Mouse (Mus musculus) intestine, embryonic 16.5 days (tissue): ENCODE measurements around the gene Gm5426. TPM values are rescaled to one million over a fixed set of nuclear protein-coding genes. Genes with fewer than 3 reads are reported as not detected.

Experiments used
- ATAC-seq: fragments of 200-750 bp; cut with Nextera tagmentation; 2 replicates; pipeline ENCODE4 v1.8.0; 2017; ENCODE audit warnings: moderate TSS enrichment, moderate library complexity
- H3K27ac ChIP-seq: fragments of 300-500 bp; sonication (generic); 2 replicates; pipeline ENCODE4 v1.5.1; 2014; ENCODE audit warnings: mild to moderate bottlenecking, low read length
- H3K27me3 ChIP-seq: fragments of 300-500 bp; sonication (generic); replicated peaks from 2 replicates; pipeline ENCODE4 v1.6.1; 2014; ENCODE audit warnings: low read length, control low read depth, mixed read lengths; ENCODE audit not compliant: control insufficient read depth, insufficient read depth
- H3K36me3 ChIP-seq: fragments of 300-500 bp; sonication (generic); 2 replicates; pipeline ENCODE4 v1.6.1; 2014; ENCODE audit warnings: low read length, control low read depth; ENCODE audit not compliant: control insufficient read depth, insufficient read depth
- H3K4me1 ChIP-seq: fragments of 300-500 bp; sonication (generic); 2 replicates; pipeline ENCODE4 v1.6.1; 2014; ENCODE audit warnings: low read length, control low read depth, mixed read lengths; ENCODE audit not compliant: control insufficient read depth, insufficient read depth
- H3K4me2 ChIP-seq: fragments of 300-500 bp; sonication (generic); 2 replicates; pipeline ENCODE4 v1.6.1; 2014; ENCODE audit warnings: low read depth, low read length, control low read depth
- H3K4me3 ChIP-seq: fragments of 300-500 bp; sonication (generic); 2 replicates; pipeline ENCODE4 v1.5.1; 2014; ENCODE audit warnings: mild to moderate bottlenecking, low read length
- H3K9ac ChIP-seq: fragments of 300-500 bp; sonication (generic); 2 replicates; pipeline ENCODE4 v1.6.1; 2014; ENCODE audit warnings: low read depth, low read length
- H3K9me3 ChIP-seq: fragments of 300-500 bp; sonication (generic); 2 replicates; pipeline ENCODE4 v1.6.1; 2016; ENCODE audit warnings: low read length, control low read depth; ENCODE audit not compliant: control insufficient read depth
- WGBS: fragments of 180-500 bp; shearing (Covaris S2); extraction: QIAGEN DNeasy Blood & Tissue Kit; methylation state at CpG from one replicate; pipeline ENCODE4 v1.1.7; 2014; 5-methylcytosine and 5-hydroxymethylcytosine counted together
- polyA plus RNA-seq: library from polyadenylated mRNA; unstranded; fragments of >200 nt; fragmentation: Nextera tagmentation; extraction: Ambion mirVana; gene quantifications from 2 replicates; pipeline ENCODE4 v1.2.1, GENCODE M21; 2015

Gene Gm5426
- polyA plus RNA-seq, 1 experiment from 2014 or later, result not detected

DNA sequence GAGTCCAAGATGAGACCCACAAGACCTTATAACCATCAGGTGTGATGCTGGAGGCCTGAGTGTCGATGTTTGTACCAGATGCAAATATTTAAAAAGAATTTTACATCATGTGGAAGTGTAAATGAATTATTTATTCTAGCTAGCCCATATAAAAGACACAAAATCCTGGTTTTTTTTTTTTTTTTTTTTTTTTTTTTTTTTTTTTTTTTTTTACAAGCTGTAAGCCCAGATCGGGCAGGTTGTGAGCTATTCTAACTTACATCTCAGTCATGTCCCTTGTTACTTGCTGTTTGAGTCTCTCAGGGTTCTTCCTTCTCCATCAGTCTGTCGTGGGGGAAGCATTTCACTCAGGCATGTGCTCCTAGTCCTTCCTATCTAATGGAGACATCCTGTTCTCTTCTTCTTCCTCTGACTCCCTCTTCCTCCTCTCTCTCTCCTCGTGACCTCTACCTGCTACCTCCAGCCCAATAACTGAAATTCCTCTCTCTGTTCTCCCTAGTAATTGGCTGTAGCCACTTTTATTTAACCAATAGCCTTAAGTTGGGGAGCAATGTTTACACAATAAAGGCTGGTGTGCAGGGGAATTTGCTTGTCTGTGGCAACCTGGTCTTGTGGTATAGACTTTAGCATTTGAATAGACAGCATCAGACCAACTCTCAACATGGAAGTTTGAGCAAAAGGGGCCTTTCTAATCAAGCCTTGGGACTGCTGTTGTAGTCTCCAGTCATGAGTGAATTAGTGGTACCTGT lies 29.3 kb upstream of the Gm5426 start:
- Histone ChIP-seq H3K4me3 (no peak overlapping the region), H3K4me1 (no peaks in the 10 kb centered on the region), H3K4me2 (no peak overlapping the region), H3K27ac (no peak overlapping the region), H3K27me3 (no peaks in the 10 kb centered on the region), H3K9me3 (peaks cover 4% of the 10 kb centered on the region; the same call in 1 of the 2 replicates), H3K36me3 (no peaks in the 10 kb centered on the region), H3K9ac (no peak overlapping the region)
- ATAC-seq, result peak; percentile 55
- 73% methylated on average over 4 of the region's 4 CpGs for WGBS

DNA sequence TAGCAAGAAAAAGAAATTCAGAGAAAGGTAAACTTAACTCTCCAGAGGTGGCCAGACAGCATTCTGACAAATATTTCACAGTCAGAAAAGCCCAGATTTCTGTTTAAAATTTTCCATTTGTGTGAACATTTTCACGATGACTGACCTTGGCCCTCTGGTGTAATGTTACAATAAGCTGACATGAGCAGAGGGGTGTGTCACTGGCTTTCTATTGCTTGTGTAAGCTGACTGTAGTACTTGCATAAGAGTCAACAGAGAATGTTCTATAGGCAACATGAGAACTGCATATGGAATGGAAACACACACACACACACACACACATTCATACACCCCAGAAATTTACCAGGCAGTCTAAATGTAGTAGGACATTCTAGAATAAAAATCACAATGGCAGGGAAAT lies 28.6 kb upstream of the Gm5426 start:
- Histone ChIP-seq H3K4me1 (no peaks in the 10 kb centered on the region), H3K4me2 (no peak overlapping the region), H3K9me3 (peaks cover 4% of the 10 kb centered on the region; the same call in 1 of the 2 replicates), H3K27me3 (no peaks in the 10 kb centered on the region), H3K9ac (no peak overlapping the region), H3K4me3 (no peak overlapping the region), H3K27ac (no peak overlapping the region), H3K36me3 (no peaks in the 10 kb centered on the region)
- 24% methylated on average over 1 of the region's 1 CpGs for WGBS
- ATAC-seq, result peak; percentile 84

DNA sequence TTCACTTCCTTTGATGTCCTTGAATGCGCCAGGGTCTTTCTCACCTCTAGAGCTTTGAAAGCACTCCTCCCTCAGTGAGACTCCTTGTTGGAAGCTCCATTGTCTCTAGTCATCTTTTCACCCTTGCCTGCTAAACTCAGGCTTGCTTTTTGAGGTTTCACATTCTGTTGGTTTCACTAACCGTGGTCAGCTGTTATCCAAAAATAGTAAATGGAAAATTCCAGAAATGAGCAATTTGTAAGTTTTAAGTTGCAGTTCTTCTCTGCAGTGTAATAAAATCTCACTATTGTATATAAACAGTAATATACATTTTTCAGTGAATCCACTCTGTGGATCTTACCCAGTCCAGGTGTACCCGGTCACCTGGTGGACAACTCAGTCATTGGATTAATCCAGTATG lies 21.1 kb upstream of the Gm5426 start:
- H3K4me2 ChIP-seq, result no peak overlapping the region
- H3K27ac ChIP-seq, result no peak overlapping the region
- H3K9me3 ChIP-seq, result peaks cover 4% of the 10 kb centered on the region; the same call in 1 of the 2 replicates
- ATAC-seq, result no peak
- H3K4me3 ChIP-seq, result no peak overlapping the region
- WGBS, result 78% methylated on average over 3 of the region's 3 CpGs
- no peaks in the 10 kb centered on the region for H3K4me1 ChIP-seq
- no peaks in the 10 kb centered on the region for H3K36me3 ChIP-seq
- no peaks in the 10 kb centered on the region for H3K27me3 ChIP-seq
- H3K9ac ChIP-seq, result no peak overlapping the region

DNA sequence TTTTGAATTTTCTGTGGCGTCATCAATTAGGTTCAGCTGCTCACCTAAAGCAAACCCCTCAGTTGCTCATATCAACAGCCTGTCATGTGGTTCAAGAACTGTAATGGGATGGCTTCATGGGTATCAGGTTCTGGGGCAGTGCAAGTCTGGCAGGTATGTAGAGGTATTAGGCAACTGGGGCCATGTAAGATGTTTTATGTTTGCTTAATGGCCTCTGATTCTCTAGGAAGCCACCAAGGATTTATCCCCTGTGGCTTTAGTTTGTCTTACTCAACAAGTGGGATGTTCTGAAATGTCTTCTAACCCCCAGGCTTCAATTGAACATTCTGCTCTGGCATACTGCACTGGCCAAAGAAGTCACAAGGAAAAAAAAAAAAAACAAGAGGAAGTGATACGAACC lies 15.6 kb upstream of the Gm5426 start:
- ATAC-seq, result no peak
- H3K36me3 ChIP-seq, result no peaks in the 10 kb centered on the region
- no peak overlapping the region for H3K4me2 ChIP-seq
- 89% methylated on average over 2 of the region's 2 CpGs for WGBS
- no peak overlapping the region for H3K4me3 ChIP-seq
- no peaks in the 10 kb centered on the region for H3K9me3 ChIP-seq
- H3K27me3 ChIP-seq, result no peaks in the 10 kb centered on the region
- H3K4me1 ChIP-seq, result no peaks in the 10 kb centered on the region
- no peak overlapping the region for H3K27ac ChIP-seq
- H3K9ac ChIP-seq, result no peak overlapping the region

DNA sequence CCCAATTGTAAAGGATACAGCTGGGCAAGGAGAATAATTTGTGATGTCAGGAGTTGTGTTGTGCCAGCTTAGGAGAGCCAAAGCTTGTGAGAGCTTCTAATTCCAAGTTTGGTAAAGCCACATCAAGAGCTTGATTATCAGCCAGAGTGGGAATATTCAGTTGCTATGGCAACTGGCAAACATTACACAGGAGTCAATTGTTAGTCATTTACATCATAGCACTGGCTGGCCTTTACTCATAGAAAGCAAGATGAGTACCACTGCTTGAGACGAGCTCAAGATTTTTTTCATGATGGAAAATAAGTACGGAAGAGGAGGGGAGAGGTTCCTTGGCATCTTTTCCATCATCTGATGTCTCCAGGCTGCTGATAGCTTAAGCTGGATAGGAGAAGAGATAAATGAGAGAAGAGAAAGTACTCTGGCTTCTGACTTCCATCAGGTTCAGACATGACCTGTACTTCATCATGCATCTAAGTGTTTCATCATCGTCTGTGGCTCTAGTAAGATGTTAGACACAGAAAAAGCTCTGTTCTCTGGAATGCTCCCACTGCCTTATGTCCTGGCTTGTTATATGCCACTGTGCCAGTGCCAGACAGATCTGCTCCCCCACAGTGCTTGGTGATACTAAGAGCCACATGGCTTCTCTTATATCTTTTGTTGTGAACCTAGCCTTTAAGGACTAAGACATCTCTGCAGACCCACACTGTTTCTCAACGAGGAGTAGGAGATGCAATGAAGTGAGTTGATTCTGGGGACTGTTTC lies 15.0 kb upstream of the Gm5426 start:
- Histone ChIP-seq H3K4me2 (no peak overlapping the region), H3K9ac (no peak overlapping the region), H3K27ac (no peak overlapping the region), H3K27me3 (no peaks in the 10 kb centered on the region), H3K4me1 (no peaks in the 10 kb centered on the region), H3K36me3 (no peaks in the 10 kb centered on the region), H3K4me3 (no peak overlapping the region), H3K9me3 (no peaks in the 10 kb centered on the region)
- no peak for ATAC-seq
- whole genome bisulfite sequencing, result 66% methylated on average over 4 of the region's 4 CpGs

DNA sequence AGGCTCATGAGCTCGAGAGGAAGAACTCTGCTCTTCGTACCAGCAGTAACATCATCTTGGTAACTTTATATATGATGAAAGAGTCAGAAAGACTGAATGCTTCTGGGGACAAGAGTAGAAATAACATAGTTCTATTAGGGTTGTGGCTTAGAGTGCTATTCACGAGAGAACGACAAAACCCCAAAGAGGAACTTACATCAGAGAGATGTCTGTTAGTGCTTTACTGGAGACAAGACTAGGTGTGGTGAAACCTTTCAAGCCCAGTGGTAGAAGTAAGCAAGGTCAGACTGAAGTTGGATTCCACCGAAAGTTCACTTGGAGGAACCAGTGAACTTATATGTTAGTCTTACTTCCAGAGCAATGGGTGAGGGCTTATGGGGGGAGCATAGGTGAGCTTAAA lies 12.5 kb upstream of the Gm5426 start:
- Histone ChIP-seq H3K9ac (no peak overlapping the region), H3K4me2 (no peak overlapping the region), H3K27ac (no peak overlapping the region), H3K9me3 (no peaks in the 10 kb centered on the region), H3K4me1 (no peaks in the 10 kb centered on the region), H3K27me3 (no peaks in the 10 kb centered on the region), H3K4me3 (no peak overlapping the region), H3K36me3 (no peaks in the 10 kb centered on the region)
- 85% methylated on average over 5 of the region's 5 CpGs for WGBS
- no peak for ATAC-seq

DNA sequence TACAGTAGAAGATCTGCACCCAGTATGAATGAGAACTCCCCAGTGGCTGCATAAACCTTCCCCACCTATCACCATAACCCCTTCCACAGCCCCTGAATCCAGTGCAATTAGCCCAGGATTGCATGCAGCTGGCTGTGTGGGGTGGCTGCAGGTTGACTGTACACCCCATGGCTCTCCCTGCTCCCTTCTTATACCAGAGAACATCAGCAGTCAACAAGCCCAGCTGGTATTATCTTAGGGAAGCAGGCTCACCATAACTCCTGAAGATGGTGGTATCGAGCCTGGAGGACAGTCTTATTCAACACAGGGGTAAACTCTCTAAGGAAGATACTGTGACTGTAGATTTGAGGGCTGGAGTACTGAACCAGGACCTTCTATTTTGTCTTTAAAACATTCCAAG lies 12.1 kb upstream of the Gm5426 start:
- WGBS, result 88% methylated on average over 1 of the region's 1 CpGs
- H3K27me3 ChIP-seq, result no peaks in the 10 kb centered on the region
- H3K36me3 ChIP-seq, result no peaks in the 10 kb centered on the region
- no peak for ATAC-seq
- no peak overlapping the region for H3K4me3 ChIP-seq
- H3K4me2 ChIP-seq, result no peak overlapping the region
- H3K9ac ChIP-seq, result no peak overlapping the region
- H3K27ac ChIP-seq, result no peak overlapping the region
- no peaks in the 10 kb centered on the region for H3K9me3 ChIP-seq
- no peaks in the 10 kb centered on the region for H3K4me1 ChIP-seq

DNA sequence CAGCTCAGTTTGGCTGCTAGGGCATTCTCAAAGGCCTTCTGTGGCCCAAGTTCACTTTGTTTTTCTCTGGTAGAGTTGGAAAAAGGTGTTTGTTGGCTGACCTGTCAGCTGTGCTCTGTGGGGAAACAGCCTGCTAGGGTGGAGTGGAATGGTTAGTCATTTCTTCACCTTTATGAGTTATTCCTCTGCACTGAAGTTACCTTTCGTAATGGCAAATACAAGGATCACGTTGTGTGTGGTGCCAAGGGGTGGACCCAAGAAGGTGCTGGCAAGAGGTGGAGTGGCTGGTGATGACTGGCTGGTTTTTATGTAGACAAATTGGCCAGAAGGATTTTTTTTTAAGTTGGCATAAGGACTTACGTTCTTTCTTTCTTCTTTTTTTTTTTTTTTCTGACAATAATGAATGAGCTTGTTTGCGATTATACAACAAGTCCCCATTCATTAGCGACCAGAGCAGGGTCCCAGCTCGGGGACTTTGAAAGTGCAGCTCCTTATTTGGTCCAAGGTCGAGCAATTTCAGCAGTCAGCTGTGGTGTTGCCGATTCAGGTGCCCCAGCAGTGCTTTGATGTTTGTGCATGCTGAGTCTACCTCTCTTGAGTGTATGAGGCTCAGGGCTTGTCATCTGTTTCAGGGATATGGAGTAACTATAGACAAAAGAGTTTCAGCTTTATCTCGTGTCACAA lies 10.5 kb upstream of the Gm5426 start:
- WGBS, result 66% methylated on average over 9 of the region's 9 CpGs
- no peaks in the 10 kb centered on the region for H3K9me3 ChIP-seq
- no peak for ATAC-seq

DNA sequence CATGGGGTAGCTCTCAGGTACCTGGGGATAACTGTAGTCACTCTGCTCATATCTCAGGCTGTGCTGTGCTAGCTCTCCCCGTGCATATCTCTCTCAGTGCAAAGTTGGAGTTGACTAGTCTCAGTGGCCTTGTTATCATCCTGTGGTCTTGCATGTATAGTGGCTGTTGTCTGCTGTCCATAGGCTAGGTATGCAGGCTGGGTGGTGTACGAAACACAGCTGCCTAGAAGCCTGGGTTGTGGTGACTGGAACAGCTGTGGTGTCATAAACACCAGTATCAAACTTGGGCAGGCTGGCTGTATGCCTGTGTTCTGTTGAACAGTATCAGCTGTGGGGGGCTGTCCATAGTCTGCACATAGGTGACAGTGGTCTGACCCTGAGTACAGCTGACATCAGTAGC lies 7.2 kb upstream of the Gm5426 start:
- no peak for ATAC-seq
- no peak overlapping the region for H3K27ac ChIP-seq
- H3K27me3 ChIP-seq, result no peaks in the 10 kb centered on the region
- H3K36me3 ChIP-seq, result no peaks in the 10 kb centered on the region
- H3K4me3 ChIP-seq, result no peak overlapping the region
- no peaks in the 10 kb centered on the region for H3K4me1 ChIP-seq
- no peaks in the 10 kb centered on the region for H3K9me3 ChIP-seq
- 74% methylated on average over 2 of the region's 2 CpGs for WGBS
- no peak overlapping the region for H3K4me2 ChIP-seq
- H3K9ac ChIP-seq, result no peak overlapping the region

More for the DNA sequence above, 10.5 kb upstream of the Gm5426 start:
- Histone ChIP-seq H3K4me3 (no peak overlapping the region), H3K27me3 (no peaks in the 10 kb centered on the region), H3K9ac (no peak overlapping the region), H3K4me1 (no peaks in the 10 kb centered on the region), H3K27ac (no peak overlapping the region), H3K4me2 (no peak overlapping the region), H3K36me3 (no peaks in the 10 kb centered on the region)
